Mouse (Mus musculus): ENCODE data around the gene Trak1.

The Trak1 gene

DNA sequence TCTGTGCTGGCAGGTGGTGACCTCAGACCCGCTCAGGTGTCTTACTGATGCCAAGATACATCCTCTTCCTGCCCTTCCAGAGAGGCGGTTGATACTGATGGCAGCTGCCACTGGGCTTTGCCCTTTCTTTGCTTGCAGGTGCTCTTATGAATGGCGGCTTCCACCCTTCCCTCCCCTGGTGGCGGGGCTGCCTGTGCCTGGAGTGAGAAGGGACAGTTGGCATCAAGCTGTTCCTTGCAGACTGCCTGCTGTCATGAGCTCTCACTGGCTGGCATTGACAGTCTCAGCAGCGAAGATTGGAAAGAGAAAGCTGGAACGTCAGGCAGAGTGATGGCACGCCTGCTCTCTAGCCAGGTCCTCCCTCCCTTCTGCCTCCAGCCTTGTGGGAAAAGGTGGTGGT is 101.5 kb downstream of the Trak1 start:
- no peak for DNase-seq (ENCODE audit: low spot score)

DNA sequence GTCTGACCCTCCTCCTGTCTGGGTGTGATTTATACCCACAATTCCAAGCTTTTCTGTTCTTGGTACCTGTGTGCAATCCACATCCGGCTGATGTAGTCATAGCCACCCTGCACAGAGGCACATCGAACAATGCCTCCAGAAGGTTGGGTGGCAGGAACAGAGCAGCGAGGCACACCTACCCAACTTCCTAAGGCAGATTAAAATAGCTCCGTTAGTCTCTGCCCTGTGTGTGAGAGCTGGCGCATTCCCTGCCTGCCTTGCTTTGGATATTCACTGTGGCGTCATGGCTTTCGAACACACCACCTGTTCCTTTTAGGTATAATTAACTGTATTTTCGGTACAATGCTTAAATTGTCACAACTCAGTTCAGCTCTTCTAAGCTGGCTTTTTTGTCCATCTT is 103.3 kb downstream of the Trak1 start:
- no peak for DNase-seq (ENCODE audit: low spot score)

DNA sequence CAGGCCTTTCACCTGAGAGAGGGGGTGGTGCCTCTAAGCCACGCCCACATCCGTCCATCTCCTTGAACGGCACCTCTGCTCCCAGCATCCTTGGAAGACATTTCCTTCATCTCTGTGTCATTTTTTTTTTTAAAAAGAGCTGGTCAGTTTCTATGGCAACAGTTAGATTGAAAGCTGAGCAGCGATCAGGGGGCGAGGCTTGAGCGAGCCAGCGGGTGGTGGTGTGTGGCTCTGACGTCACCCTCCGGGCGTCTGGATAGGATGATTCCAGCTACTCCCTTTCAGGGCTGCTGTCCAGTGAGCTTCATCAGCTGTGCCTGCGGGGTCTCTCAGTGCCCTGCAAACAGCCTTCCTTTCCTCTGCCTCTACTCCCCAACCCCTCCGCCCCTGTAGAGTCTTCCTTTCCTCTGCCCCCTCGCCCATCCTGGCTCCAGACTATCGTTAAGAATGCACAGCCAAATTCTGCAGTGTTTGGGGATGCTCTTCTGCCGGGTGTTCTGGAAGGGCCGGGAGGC is 105.9 kb downstream of the Trak1 start:
- DNase-seq (ENCODE audit: low spot score) = peak; percentile 85

DNA sequence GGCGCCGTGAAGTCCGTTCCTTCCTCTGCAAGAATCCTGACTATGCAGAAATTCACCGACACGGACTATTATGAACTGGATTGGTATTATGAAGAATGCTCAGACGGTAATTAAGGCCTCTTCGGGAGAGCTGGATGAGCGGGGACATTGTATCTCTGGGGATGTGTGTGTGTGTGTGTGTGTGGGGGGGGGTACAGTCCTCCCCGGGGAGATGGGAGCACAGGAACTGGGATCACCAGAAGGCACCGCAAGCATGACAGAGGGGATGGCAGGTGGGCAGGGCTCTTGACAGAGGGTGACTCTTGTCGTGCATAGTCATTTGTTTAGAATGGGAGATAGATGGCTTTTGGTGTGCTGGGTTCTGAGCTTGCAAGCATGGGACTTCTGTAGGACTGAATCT is 106.4 kb downstream of the Trak1 start:
- no peak for DNase-seq (ENCODE audit: low spot score)

DNA sequence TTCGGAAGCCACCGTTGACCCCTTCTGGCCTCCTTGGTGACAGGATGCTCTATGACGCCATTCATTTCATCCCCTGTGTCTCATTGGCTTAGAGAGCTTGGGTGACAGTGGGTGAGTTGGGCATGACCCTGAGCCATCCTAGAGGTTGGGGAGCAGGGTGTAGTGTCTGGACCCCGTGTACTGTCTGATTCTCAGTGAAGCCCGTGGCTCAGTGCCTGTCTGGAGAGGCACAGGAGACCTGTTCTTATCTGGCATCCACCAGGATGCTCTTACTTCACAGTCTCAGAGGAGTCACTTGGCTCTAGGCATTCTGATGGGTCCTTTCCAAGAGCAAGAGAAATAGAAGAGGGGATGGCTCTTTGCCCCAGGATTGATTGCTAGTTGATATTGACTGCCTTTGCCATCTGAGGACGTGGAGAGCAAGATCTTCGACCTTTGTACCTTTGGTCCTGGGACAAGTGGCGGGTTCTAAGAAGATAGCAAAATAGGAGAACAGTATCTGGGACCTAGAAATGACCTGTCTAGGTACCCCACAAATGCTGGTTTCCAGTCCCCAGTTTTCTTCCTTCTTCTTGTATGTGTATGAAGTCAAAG is 107.9 kb downstream of the Trak1 start:
- DNase-seq (ENCODE audit: low spot score) = no peak

- no peak for DNase-seq (ENCODE audit: low spot score)
Measured at GRCm38 (mm10) chr9:121405792-121406191, 108.5 kb downstream of the Trak1 start.

DNA sequence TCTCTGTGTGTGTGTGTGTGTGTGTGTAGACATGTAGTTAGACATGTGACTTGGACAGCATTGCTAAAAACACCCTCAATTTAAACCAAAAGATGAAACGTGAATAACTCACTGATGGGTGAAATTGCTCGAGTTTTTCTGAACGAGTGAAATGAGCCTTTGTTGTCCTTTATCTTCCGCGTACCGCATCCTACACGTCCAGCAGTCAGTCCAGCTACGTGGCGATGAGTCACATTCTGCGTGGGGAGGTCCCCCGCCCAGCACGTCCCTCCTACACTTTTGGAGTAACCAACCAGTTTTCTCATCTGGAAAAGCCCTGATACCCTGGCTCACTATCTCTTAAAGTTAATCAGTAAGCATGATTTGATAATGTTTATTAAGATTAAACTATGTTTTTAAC is 116.9 kb downstream of the Trak1 start:
- DNase-seq (ENCODE audit: low spot score) = no peak

- no peak for DNase-seq (ENCODE audit: low spot score)
Measured at GRCm38 (mm10) chr9:121415626-121416241, 118.4 kb downstream of the Trak1 start.

DNA sequence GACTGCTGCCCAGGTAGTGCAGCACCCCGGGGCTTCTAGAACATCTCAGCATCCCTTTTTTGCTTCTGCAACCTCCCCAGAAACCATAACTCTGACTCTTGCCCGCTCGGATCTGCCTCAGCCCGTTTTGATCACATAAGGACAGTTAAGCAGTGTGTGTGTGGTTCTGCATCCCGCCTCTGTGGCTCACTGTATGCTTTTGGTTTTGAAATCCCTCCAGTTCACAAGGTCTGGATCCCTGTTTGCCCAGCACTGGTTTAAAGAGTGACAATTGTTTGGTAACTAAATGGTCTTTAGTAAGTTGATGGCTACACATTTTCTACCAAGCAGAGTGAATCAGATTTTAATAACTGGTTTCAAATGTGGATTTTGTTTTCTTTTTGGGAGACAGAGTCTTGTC is 119.2 kb downstream of the Trak1 start:
- DNase-seq (ENCODE audit: low spot score) = no peak

GRCm38 (mm10) chr9:121416872-121417637 is 119.8 kb downstream of the Trak1 start:
- DNase-seq (ENCODE audit: low spot score) = no peak

- no peak for DNase-seq (ENCODE audit: low spot score)
Measured at GRCm38 (mm10) chr9:121419011-121419410, 121.7 kb downstream of the Trak1 start.

GRCm38 (mm10) chr9:121419573-121419972 is 122.3 kb downstream of the Trak1 start:
- no peak for DNase-seq (ENCODE audit: low spot score)

DNA sequence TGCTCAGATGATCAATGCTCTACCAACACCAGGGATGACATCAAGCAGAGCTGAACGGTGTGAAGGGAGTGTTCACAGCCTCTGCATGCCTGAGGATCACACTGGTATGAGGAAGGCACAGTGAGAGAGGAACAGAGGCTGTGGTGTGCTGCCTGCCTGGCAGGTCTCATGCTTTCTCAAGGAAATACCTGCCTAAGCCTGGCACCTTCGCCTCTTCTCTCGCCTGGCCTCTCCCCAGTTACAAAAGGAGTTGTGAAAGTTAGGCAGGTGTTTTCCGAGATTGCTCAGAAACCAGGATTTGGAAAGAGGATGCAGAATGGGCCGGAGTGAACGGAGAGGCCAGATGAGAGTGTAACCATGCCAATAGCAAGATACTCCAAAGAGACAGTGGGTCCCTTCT is 123.5 kb downstream of the Trak1 start:
- DNase-seq (ENCODE audit: low spot score) = no peak

DNA sequence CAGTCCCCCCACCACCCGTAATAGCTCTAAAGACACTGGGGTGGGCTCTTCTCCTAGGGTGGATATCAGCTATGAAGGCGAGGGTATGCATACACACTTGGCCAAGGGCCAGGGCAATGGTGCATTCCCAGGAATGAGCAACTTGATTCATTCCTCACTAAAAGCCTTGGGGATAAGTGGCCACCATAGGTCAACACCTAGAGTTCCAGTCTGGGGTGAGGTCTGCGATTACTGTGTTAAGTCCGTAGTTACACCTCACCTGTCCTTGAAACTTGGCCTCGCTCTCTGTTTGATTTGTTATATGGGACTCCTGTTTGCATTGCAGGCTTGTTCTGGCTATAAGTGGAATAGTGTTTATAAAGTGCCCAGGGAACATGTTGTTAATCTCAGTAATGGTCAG is 125.1 kb downstream of the Trak1 start:
- DNase-seq (ENCODE audit: low spot score) = no peak

GRCm38 (mm10) chr9:121423621-121424020 is 126.3 kb downstream of the Trak1 start:
- no peak for DNase-seq (ENCODE audit: low spot score)

- no peak for DNase-seq (ENCODE audit: low spot score)
Measured at GRCm38 (mm10) chr9:121424281-121425164, 127.2 kb downstream of the Trak1 start.

- DNase-seq (ENCODE audit: low spot score) = no peak
Measured at GRCm38 (mm10) chr9:121426451-121426850, 129.1 kb downstream of the Trak1 start.

- no peak for DNase-seq (ENCODE audit: low spot score)
Measured at GRCm38 (mm10) chr9:121426902-121427301, 129.6 kb downstream of the Trak1 start.

- no peak for DNase-seq (ENCODE audit: low spot score)
Measured at GRCm38 (mm10) chr9:121429592-121429991, 132.3 kb downstream of the Trak1 start.

DNA sequence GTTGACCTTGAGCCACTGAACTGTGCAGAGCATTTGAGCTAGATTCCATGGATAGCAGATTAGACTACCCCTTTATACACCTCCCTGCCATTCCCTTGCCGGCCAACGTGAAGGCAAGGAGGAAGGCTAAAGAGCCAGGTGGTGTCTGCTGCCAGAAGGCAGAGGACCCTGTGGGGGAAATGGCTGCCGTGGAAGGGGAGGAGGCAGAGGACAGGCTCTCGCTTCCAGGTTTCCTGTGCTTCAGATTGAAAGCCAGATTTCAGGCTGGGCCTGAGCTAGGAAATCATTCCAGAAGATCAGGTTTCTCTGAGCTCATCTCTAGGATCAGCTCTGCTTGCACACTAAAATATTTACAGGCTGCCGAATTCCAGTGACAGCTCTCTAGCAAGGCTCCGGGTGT is 133.1 kb downstream of the Trak1 start:
- no peak for DNase-seq (ENCODE audit: low spot score)

DNA sequence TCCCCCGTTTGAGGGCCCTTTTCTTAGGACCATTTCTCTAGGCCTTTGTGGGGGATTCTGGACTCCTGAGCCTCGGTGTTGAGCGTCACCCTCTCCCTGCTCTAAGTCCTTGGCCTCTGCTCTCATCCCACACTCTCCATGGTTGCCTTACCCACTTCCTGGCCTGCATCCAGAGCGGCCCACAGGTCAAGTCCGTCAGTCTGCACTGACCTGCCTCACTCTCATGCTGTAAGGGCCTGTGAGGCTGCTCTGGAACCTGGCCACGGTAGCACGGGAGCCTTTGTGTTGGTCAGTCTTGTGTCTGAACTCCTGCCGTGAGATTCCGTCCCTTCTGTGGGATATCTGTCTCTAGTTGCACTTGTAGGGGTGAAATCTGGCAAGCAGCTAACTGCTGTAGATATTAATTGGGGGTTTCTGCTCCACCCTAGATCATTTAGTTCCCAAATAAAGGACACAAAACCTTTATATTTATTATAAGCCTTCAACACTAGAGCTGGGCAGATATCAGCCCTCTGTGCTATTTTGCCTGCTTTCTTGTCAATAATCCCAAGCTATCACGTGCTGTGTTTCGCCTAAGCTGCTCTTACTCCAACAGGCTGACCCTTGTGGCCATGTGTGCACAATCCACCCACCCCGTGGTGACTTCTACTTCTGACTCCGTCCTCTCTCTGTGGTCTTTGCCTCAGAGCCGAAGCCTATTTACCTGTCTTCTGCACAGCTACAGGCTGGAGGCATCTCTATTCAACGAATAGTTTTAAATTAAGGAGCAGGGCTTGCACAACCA is 136.6 kb downstream of the Trak1 start:
- no peak for DNase-seq (ENCODE audit: low spot score)
